Mouse (Mus musculus): Measurements from ENCODE around the gene Gm20696. TPM values are rescaled to one million over a fixed set of nuclear protein-coding genes. Genes with fewer than 3 reads are reported as not detected.

Gene Gm20696
- polyA plus RNA-seq, 1 experiment from 2014 or later = 4.2 TPM

- Histone ChIP-seq H3K4me3 (no peak overlapping the region), H3K27me3 (no peaks in the 10 kb centered on the region), H3K9ac (no peak overlapping the region), H3K9me3 (no peaks in the 10 kb centered on the region), H3K27ac (no peak overlapping the region), H3K4me1 (peaks cover 12% of the 10 kb centered on the region; the same call in 1 of the 2 replicates), H3K36me3 (no peaks in the 10 kb centered on the region), H3K4me2 (no peak overlapping the region)
- no peak for ATAC-seq (ENCODE audit: insufficient number of reproducible peaks, low FRiP score, low TSS enrichment, low read depth)
- 37% methylated on average over 8 of the region's 8 CpGs for WGBS
These were observed 199.5 kb downstream of the Gm20696 start for GRCm38 (mm10) chr6:99467109-99467508.

- H3K4me1 ChIP-seq = peaks cover 14% of the 10 kb centered on the region; the same call in 1 of the 2 replicates
- no peak overlapping the region for H3K27ac ChIP-seq
- H3K27me3 ChIP-seq = no peaks in the 10 kb centered on the region
- no peak for ATAC-seq (ENCODE audit: insufficient number of reproducible peaks, low FRiP score, low TSS enrichment, low read depth)
- no peak overlapping the region for H3K4me3 ChIP-seq
- no peak overlapping the region for H3K4me2 ChIP-seq
- no peaks in the 10 kb centered on the region for H3K9me3 ChIP-seq
- no peaks in the 10 kb centered on the region for H3K36me3 ChIP-seq
- WGBS = 63% methylated on average over 8 of the region's 8 CpGs
- H3K9ac ChIP-seq = no peak overlapping the region
These were observed 200.2 kb downstream of the Gm20696 start for GRCm38 (mm10) chr6:99466354-99466753.

GRCm38 (mm10) chr6:99464449-99464848 lies 202.1 kb downstream of the Gm20696 start:
- H3K27ac ChIP-seq = no peak overlapping the region
- WGBS = 85% methylated on average over 4 of the region's 4 CpGs

DNA sequence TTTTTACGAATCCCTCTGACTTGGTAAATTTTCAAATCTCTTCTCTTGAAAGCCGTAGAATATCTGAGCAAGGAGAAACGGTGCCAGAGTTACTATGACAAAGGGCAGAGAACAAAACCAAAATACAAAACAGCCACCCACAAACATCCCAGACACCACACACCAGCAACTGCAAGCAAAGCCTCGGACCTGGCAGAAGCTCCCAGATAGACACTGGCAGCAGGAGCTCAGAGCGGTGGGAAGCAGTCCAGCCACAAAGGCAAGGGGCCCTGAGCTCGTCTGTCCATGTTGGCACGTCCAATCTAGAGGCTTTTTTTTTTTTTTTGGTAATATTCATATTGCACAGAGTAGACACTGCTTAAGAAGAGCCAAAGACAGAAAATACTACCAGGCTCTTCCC lies 202.7 kb downstream of the Gm20696 start:
- 83% methylated on average over 7 of the region's 7 CpGs for WGBS
- H3K4me1 ChIP-seq = peaks cover 6% of the 10 kb centered on the region; the same call in 1 of the 2 replicates

More at GRCm38 (mm10) chr6:99464449-99464848, 202.1 kb downstream of the Gm20696 start:
- H3K4me3 ChIP-seq = no peak overlapping the region
- H3K4me2 ChIP-seq = no peak overlapping the region
- no peaks in the 10 kb centered on the region for H3K9me3 ChIP-seq
- peaks cover 11% of the 10 kb centered on the region; the same call in 1 of the 2 replicates for H3K4me1 ChIP-seq
- H3K9ac ChIP-seq = no peak overlapping the region
- H3K27me3 ChIP-seq = no peaks in the 10 kb centered on the region
- H3K36me3 ChIP-seq = no peaks in the 10 kb centered on the region
- no peak for ATAC-seq (ENCODE audit: insufficient number of reproducible peaks, low FRiP score, low TSS enrichment, low read depth)

DNA sequence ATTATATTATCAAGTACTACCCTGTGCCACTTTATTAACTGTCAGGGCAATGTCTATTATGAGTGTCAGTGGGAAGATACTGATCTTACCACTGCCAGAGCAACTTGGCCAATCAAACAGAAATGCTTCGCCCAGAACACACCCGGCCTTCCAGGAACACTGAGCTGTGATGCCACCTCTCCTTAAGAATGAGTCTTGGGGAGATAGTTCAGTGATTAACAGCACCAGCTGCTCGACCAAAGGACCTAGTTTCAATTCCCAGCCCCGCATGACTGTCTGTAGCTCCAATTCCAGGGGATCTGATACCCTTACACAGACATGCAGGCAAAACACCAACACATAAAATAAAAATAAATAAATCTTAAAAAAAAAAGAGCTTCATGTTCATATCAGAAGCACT lies 207.8 kb downstream of the Gm20696 start:
- ATAC-seq (ENCODE audit: insufficient number of reproducible peaks, low FRiP score, low TSS enrichment, low read depth) = no peak
- no peaks in the 10 kb centered on the region for H3K27me3 ChIP-seq
- WGBS = 83% methylated on average over 4 of the region's 4 CpGs
- no peak overlapping the region for H3K4me3 ChIP-seq
- no peaks in the 10 kb centered on the region for H3K9me3 ChIP-seq
- H3K4me1 ChIP-seq = 0 out of 2 replicates have a peak, but pooled peaks cover 3% of the 10 kb centered on the region
- no peak overlapping the region for H3K4me2 ChIP-seq
- no peak overlapping the region for H3K9ac ChIP-seq
- no peak overlapping the region for H3K27ac ChIP-seq
- no peaks in the 10 kb centered on the region for H3K36me3 ChIP-seq

More for the DNA sequence above, 202.7 kb downstream of the Gm20696 start:
- Histone ChIP-seq H3K36me3 (no peaks in the 10 kb centered on the region), H3K4me3 (no peak overlapping the region), H3K9ac (no peak overlapping the region), H3K27ac (no peak overlapping the region), H3K9me3 (no peaks in the 10 kb centered on the region), H3K27me3 (no peaks in the 10 kb centered on the region), H3K4me2 (no peak overlapping the region)
- no peak for ATAC-seq (ENCODE audit: insufficient number of reproducible peaks, low FRiP score, low TSS enrichment, low read depth)

DNA sequence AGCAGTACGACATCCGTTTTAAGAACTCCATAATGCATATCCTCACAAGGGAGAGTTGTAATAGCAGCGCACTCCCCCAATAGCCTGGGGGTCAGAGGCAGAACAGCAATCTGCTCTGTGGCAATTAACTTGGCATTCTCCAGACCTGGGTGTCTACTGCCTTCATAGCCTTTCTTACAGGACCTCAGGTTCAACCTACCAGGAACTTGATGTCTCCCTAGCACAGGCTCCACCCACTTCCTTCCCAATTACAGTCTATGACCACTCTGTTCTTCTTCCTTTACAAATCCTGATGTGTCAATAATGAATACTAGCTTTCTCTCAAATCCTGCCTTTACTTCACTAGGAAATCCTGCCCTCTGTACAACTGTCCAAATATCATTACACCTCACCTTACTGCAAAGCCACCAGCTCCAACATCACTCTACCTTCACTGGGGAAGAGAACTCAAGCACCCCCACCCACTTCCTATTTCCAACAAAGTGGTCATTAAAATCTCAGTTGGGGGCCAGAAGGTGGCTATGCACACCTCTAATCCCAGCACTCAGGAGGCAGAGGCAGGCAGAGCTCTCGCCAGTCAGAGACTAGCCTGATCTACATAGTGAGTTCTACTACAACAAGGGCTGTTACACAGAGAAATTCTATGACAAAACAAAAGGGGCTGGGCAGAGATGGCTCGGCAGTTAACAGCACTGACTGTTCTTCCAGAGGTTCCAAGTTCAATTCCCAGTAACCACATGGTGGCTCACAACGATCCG lies 212.7 kb downstream of the Gm20696 start:
- H3K36me3 ChIP-seq = no peaks in the 10 kb centered on the region
- no peak overlapping the region for H3K4me2 ChIP-seq
- H3K9ac ChIP-seq = no peak overlapping the region
- no peak overlapping the region for H3K27ac ChIP-seq
- WGBS = 81% methylated on average over 7 of the region's 7 CpGs
- no peak for ATAC-seq (ENCODE audit: insufficient number of reproducible peaks, low FRiP score, low TSS enrichment, low read depth)
- no peak overlapping the region for H3K4me3 ChIP-seq
- H3K9me3 ChIP-seq = no peaks in the 10 kb centered on the region
- H3K4me1 ChIP-seq = peaks cover 19% of the 10 kb centered on the region; the same call in 1 of the 2 replicates
- no peaks in the 10 kb centered on the region for H3K27me3 ChIP-seq

- Histone ChIP-seq H3K36me3 (no peaks in the 10 kb centered on the region; the same call in 1 of the 2 replicates), H3K4me3 (no peak overlapping the region), H3K9ac (no peak overlapping the region), H3K4me1 (peaks cover 19% of the 10 kb centered on the region; the same call in 1 of the 2 replicates), H3K9me3 (no peaks in the 10 kb centered on the region), H3K27me3 (no peaks in the 10 kb centered on the region), H3K27ac (no peak overlapping the region), H3K4me2 (no peak overlapping the region)
- WGBS = 80% methylated on average over 2 of the region's 2 CpGs
- no peak for ATAC-seq (ENCODE audit: insufficient number of reproducible peaks, low FRiP score, low TSS enrichment, low read depth)
These were observed 213.9 kb downstream of the Gm20696 start for GRCm38 (mm10) chr6:99452638-99453185.

DNA sequence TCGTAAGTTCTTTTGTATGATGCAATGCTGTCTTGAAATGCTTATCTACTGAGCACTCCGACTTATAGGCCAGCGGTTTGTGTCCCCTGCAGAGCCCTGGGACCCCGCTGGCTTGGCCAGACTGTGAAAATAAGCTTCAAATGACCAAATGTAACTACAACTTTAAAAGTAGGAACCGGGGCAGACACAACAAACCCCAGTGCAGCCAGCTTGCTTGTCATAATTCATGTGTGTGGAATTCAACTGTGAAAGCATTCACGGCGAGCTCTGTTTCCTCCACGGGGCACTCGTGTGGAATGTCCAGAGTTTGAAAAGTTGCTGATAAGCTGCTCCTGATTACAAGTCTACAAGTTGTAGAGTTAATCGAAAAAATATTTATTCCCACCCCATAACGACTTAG lies 215.1 kb downstream of the Gm20696 start:
- no peaks in the 10 kb centered on the region for H3K27me3 ChIP-seq
- no peak overlapping the region for H3K4me3 ChIP-seq
- WGBS = 36% methylated on average over 11 of the region's 11 CpGs
- peaks cover 19% of the 10 kb centered on the region; the same call in 1 of the 2 replicates for H3K4me1 ChIP-seq
- H3K27ac ChIP-seq = 0 out of 2 replicates have a peak overlapping the region, but pooled peaks have one; percentile 7
- H3K9ac ChIP-seq = no peak overlapping the region
- H3K9me3 ChIP-seq = no peaks in the 10 kb centered on the region
- ATAC-seq (ENCODE audit: insufficient number of reproducible peaks, low FRiP score, low TSS enrichment, low read depth) = no peak
- no peak overlapping the region for H3K4me2 ChIP-seq
- no peaks in the 10 kb centered on the region; the same call in 1 of the 2 replicates for H3K36me3 ChIP-seq

GRCm38 (mm10) chr6:99447447-99447846 lies 219.2 kb downstream of the Gm20696 start:
- no peaks in the 10 kb centered on the region for H3K27me3 ChIP-seq
- H3K27ac ChIP-seq = no peak overlapping the region
- no peak overlapping the region for H3K4me3 ChIP-seq
- H3K4me2 ChIP-seq = no peak overlapping the region
- WGBS = 73% methylated on average over 4 of the region's 4 CpGs
- H3K9me3 ChIP-seq = no peaks in the 10 kb centered on the region
- ATAC-seq (ENCODE audit: insufficient number of reproducible peaks, low FRiP score, low TSS enrichment, low read depth) = no peak
- no peaks in the 10 kb centered on the region; the same call in 1 of the 2 replicates for H3K36me3 ChIP-seq
- H3K9ac ChIP-seq = no peak overlapping the region
- H3K4me1 ChIP-seq = peaks cover 13% of the 10 kb centered on the region; the same call in 1 of the 2 replicates

DNA sequence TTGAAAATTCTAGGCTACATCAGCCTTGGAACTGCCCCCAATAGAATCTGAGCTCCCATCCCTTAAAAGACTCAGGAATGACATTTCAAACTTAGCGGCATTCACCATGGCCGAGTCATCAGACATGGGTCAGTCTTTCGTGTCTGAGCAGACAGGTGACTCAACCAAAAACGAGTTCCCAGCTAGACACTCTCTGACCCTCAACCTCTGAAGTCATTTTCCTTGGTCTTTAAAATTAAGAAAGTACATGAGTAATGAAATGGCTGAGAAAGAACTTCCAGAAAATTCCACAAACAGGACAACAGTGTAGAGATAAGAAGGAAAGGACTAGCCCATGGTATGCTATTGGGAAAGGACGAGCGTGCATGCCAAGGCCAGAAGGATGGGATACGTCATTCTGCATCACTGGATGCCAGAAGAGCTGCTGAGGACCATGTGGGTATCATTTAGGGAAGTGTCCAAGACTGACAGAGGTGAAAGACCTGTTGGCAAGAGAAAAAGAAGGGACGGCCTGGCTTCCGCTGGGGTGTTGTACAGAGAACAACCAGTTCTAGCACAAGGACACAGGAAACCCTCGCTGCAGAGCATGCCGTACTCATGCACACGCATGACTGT lies 219.7 kb downstream of the Gm20696 start:
- 88% methylated on average over 12 of the region's 12 CpGs for whole genome bisulfite sequencing
- no peak for ATAC-seq (ENCODE audit: insufficient number of reproducible peaks, low FRiP score, low TSS enrichment, low read depth)
- H3K9me3 ChIP-seq = no peaks in the 10 kb centered on the region

DNA sequence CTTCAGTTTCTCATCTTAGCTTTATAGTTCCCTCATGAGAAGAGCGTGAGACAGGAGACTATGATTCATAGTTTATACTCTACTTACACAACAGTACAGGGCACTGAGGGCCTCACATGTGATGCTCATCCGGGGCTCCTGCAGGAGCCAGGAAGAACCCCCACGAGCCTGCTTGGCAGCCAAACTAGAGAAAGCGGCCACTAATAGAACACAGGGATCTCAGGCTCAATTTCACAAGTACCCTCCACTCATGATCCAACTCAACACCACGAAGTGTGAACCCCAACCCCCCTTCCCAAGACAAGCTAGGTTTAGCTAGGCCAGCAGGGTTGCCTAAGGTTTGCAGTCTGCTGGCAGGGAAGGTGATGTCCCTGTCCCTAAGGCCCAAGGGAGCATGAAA lies 223.1 kb downstream of the Gm20696 start:
- no peak overlapping the region for H3K4me3 ChIP-seq
- H3K4me2 ChIP-seq = no peak overlapping the region
- no peak overlapping the region for H3K27ac ChIP-seq
- 66% methylated on average over 5 of the region's 5 CpGs for WGBS
- H3K9me3 ChIP-seq = no peaks in the 10 kb centered on the region
- H3K27me3 ChIP-seq = no peaks in the 10 kb centered on the region
- H3K36me3 ChIP-seq = no peaks in the 10 kb centered on the region; the same call in 1 of the 2 replicates
- no peak overlapping the region for H3K9ac ChIP-seq
- H3K4me1 ChIP-seq = peaks cover 26% of the 10 kb centered on the region
- ATAC-seq (ENCODE audit: insufficient number of reproducible peaks, low FRiP score, low TSS enrichment, low read depth) = no peak

More for the DNA sequence above, 219.7 kb downstream of the Gm20696 start:
- Histone ChIP-seq H3K9ac (no peak overlapping the region), H3K27me3 (no peaks in the 10 kb centered on the region), H3K36me3 (no peaks in the 10 kb centered on the region; the same call in 1 of the 2 replicates), H3K4me1 (peaks cover 12% of the 10 kb centered on the region; the same call in 1 of the 2 replicates), H3K27ac (no peak overlapping the region), H3K4me3 (no peak overlapping the region), H3K4me2 (no peak overlapping the region)

GRCm38 (mm10) chr6:99441100-99441499 lies 225.5 kb downstream of the Gm20696 start:
- no peak for ATAC-seq (ENCODE audit: insufficient number of reproducible peaks, low FRiP score, low TSS enrichment, low read depth)
- no peak overlapping the region for H3K4me3 ChIP-seq
- H3K27me3 ChIP-seq = no peaks in the 10 kb centered on the region
- no peak overlapping the region for H3K4me2 ChIP-seq
- H3K27ac ChIP-seq = no peak overlapping the region
- WGBS = 49% methylated on average over 7 of the region's 7 CpGs
- H3K36me3 ChIP-seq = no peaks in the 10 kb centered on the region
- peaks cover 31% of the 10 kb centered on the region for H3K4me1 ChIP-seq
- no peaks in the 10 kb centered on the region for H3K9me3 ChIP-seq
- no peak overlapping the region for H3K9ac ChIP-seq

Measured in limb, embryonic 15.5 days (tissue).